Mouse (Mus musculus) heart, embryonic 14.5 days (tissue): ENCODE data around the gene Zfp750. TPM values are rescaled to one million over a fixed set of nuclear protein-coding genes. Genes with fewer than 3 reads are reported as not detected.

Experiments used
- ATAC-seq: fragments of 200-750 bp; cut with Nextera tagmentation; 2 replicates; pipeline ENCODE4 v1.8.0; 2017; ENCODE audit warnings: low read depth, moderate TSS enrichment; ENCODE audit not compliant: insufficient number of reproducible peaks, insufficient read depth, low FRiP score
- H3K27ac ChIP-seq, 2 experiments: fragments of 200-500 bp in 1 of 2; fragments of 300-500 bp in 1 of 2; sonication (generic) in 1 of 2; replicated peaks in 1 of 2; 2 replicates each; pipeline ENCODE4 v1.5.1; 2012 to 2014; ENCODE audit warnings: low read depth in 2 of 2, low read length in 2 of 2, control low read depth in 1 of 2, mild to moderate bottlenecking in 1 of 2, mixed read lengths in 1 of 2; ENCODE audit not compliant: control insufficient read depth in 1 of 2, insufficient read depth in 1 of 2
- H3K27me3 ChIP-seq: fragments of 300-500 bp; sonication (generic); 2 replicates; pipeline ENCODE4 v1.6.1; 2014; ENCODE audit warnings: mild to moderate bottlenecking, low read length, control low read depth; ENCODE audit not compliant: control insufficient read depth, insufficient read depth
- H3K36me3 ChIP-seq: fragments of 300-500 bp; sonication (generic); 2 replicates; pipeline ENCODE4 v1.6.1; 2014; ENCODE audit warnings: mild to moderate bottlenecking, control low read depth, low read length, mixed read lengths; ENCODE audit not compliant: control insufficient read depth, insufficient read depth
- H3K4me1 ChIP-seq, 2 experiments: fragments of 200-500 bp in 1 of 2; fragments of 300-500 bp in 1 of 2; sonication (generic) in 1 of 2; 2 replicates each; pipeline ENCODE4 v1.6.1; 2012 to 2014; ENCODE audit warnings: low read length in 2 of 2, control low read depth in 1 of 2, mixed read lengths in 1 of 2; ENCODE audit not compliant: control insufficient read depth in 2 of 2, insufficient read depth in 2 of 2
- H3K4me2 ChIP-seq: fragments of 300-500 bp; sonication (generic); 2 replicates; pipeline ENCODE4 v1.6.1; 2014; ENCODE audit warnings: mild to moderate bottlenecking, low read length
- H3K4me3 ChIP-seq, 2 experiments: fragments of 200-500 bp in 1 of 2; fragments of 300-500 bp in 1 of 2; sonication (generic) in 1 of 2; 2 replicates each; pipeline ENCODE4 v1.5.1; 2012 to 2014; ENCODE audit warnings: low read length in 2 of 2, mild to moderate bottlenecking in 2 of 2, control low read depth in 1 of 2, low read depth in 1 of 2, moderate library complexity in 1 of 2; ENCODE audit not compliant: control insufficient read depth in 1 of 2, insufficient read depth in 1 of 2
- H3K9ac ChIP-seq: fragments of 300-500 bp; sonication (generic); 2 replicates; pipeline ENCODE4 v1.6.1; 2014; ENCODE audit warnings: mild to moderate bottlenecking, low read length
- H3K9me3 ChIP-seq: fragments of 300-500 bp; sonication (generic); 2 replicates; pipeline ENCODE4 v1.6.1; 2016; ENCODE audit warnings: low read length, control low read depth; ENCODE audit not compliant: control insufficient read depth
- WGBS: fragments of 180-500 bp; shearing (Covaris S2); extraction: QIAGEN DNeasy Blood & Tissue Kit; methylation state at CpG from one replicate; pipeline ENCODE4 v1.1.7; 2014; 5-methylcytosine and 5-hydroxymethylcytosine counted together
- polyA plus RNA-seq: library from polyadenylated mRNA; unstranded; fragments of >200 nt; fragmentation: Nextera tagmentation; extraction: Ambion mirVana; gene quantifications from 2 replicates; pipeline ENCODE4 v1.2.1, GENCODE M21; 2014

The Zfp750 gene
- polyA plus RNA-seq: 0.19 TPM in 1 of 2 replicates, not detected in the other

DNA sequence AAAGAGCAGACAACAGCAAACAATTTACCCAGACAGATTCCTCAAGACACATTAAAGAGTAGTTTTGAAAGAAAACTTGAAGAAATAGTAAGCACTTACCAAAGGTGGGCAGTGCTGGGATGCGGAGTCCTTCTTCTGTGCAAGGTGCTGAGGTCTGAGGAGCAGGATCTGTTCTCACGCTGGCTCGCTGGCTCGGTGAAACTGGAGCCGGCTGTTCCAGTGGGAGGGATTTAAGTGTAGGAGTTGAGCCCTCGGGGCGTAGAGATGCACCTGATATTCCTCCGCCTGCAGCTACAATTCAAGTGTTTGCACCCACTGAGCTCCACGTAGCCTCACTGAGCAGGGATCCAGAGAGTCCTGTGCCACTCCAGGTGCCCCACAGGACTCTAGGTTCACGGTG is at the start of gene Zfp750:
TSS of gene Zfp750 (minus strand) at position 203 of the 400 bp plus-strand sequence.
- Histone ChIP-seq H3K4me1 (peaks cover 2 to 12% of the 10 kb centered on the region in 2 experiments; a peak in 3 of 4 replicates), H3K36me3 (no peaks in the 10 kb centered on the region), H3K4me2 (peak within 1 kb of the TSS; percentile 23; the same call in 1 of the 2 replicates), H3K9ac (no peak within 1 kb of the TSS), H3K4me3 (no peak within 1 kb of the TSS), H3K9me3 (no peaks in the 10 kb centered on the region), H3K27ac (no peak within 1 kb of the TSS), H3K27me3 (no peaks in the 10 kb centered on the region)
- 42% methylated on average over 10 of the region's 10 CpGs for WGBS
- no peak for ATAC-seq

DNA sequence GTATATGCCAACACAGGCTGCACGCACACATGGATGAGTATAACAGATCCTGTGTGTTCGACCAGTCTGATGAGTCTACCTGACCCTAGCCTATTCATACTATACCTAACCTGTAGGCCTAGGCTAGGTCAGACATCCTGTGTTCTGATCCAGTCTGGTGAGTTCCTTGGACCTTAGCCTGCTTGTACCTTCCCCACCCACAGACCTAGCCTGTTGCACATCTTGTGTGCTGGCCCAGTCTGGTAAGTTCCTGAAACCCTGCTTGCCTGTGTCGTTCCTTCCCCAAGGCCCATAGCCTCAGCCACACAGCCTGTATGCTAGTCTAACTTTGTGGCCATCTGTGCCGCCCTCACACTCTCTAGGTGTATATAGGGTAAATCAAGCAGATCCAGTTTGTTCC is 45.1 kb upstream of the Zfp750 start:
- 93% methylated on average over 4 of the region's 4 CpGs for WGBS
- H3K4me2 ChIP-seq: no peak overlapping the region
- no peaks in the 10 kb centered on the region for H3K27me3 ChIP-seq
- H3K9me3 ChIP-seq: no peaks in the 10 kb centered on the region
- no peak overlapping the region for H3K4me3 ChIP-seq
- H3K9ac ChIP-seq: no peak overlapping the region
- ATAC-seq: no peak
- no peak overlapping the region for H3K27ac ChIP-seq
- H3K4me1 ChIP-seq: no peaks in the 10 kb centered on the region
- 0 out of 2 replicates have a peak, but pooled peaks cover 6% of the 10 kb centered on the region for H3K36me3 ChIP-seq

DNA sequence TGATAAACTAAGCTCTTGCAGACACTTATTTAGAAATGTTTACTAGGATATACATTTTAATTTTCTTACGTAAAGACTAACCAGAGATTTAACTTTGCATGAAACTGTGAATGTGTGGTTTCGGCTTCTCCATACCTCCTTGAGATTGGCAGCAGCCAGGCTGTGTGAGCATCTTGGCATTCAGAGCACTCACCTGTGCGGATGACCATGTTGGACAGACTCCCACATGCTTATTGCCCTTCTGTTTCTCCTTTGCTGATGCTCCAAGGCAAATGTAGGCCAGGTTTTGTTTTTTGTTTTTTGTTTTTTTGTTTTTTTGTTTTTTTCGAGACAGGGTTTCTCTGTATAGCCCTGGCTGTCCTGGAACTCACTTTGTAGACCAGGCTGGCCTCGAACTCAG is 44.2 kb upstream of the Zfp750 start:
- H3K9ac ChIP-seq: no peak overlapping the region
- WGBS: 86% methylated on average over 5 of the region's 5 CpGs
- H3K27ac ChIP-seq: no peak overlapping the region
- no peak for ATAC-seq
- H3K27me3 ChIP-seq: no peaks in the 10 kb centered on the region
- no peaks in the 10 kb centered on the region for H3K4me1 ChIP-seq
- H3K4me2 ChIP-seq: no peak overlapping the region
- no peak overlapping the region for H3K4me3 ChIP-seq
- H3K36me3 ChIP-seq: 0 out of 2 replicates have a peak, but pooled peaks cover 6% of the 10 kb centered on the region
- no peaks in the 10 kb centered on the region for H3K9me3 ChIP-seq

- no peak overlapping the region for H3K9ac ChIP-seq
- WGBS: 73% methylated on average over 7 of the region's 7 CpGs
- no peak overlapping the region for H3K27ac ChIP-seq
- H3K4me3 ChIP-seq: no peak overlapping the region
- 0 out of 2 replicates have a peak, but pooled peaks cover 11% of the 10 kb centered on the region for H3K36me3 ChIP-seq
- no peak for ATAC-seq
- H3K4me1 ChIP-seq: no peaks in the 10 kb centered on the region
- H3K27me3 ChIP-seq: no peaks in the 10 kb centered on the region
- H3K9me3 ChIP-seq: peaks cover 2% of the 10 kb centered on the region; the same call in 1 of the 2 replicates
- H3K4me2 ChIP-seq: no peak overlapping the region
Measured at GRCm38 (mm10) chr11:121560294-121560663, 41.1 kb upstream of the Zfp750 start.

DNA sequence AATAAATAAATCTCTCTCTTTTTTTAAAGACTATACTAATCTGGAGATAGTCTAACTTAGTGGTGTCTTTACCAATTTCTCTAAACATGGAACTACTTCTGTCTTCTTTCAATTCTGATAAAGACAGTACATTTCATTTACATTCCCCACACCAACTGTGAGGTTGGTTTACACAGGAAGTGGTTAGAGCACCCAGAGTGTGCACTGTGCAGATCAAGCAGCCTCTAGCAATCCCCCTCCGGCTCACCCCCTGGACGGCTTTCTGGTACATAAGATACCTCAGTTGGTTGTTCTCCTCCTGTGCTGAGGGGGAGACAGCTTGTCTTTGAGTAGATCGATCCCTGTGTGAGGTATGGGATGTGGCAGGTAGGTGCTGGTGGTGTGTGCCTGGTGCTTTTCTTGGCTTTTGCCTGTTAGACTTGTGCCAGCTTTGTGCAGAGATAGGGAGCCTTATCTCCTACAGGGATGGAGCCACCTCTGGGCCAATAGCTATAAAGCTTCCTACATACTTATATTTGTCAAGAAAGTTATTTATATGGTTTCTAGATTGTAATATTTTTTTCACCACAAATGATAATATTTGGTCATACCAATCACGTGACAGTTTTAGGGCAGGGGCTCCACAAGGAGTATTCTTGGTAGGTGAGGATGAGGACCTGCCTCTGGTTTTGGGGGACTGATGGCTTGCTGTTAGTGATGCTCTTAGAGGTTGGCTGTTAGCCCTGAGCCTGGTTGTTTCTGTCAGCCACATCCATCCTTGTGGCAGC is 40.6 kb upstream of the Zfp750 start:
- Histone ChIP-seq H3K36me3 (0 out of 2 replicates have a peak, but pooled peaks cover 6% of the 10 kb centered on the region), H3K27ac (no peak overlapping the region), H3K9me3 (peaks cover 2% of the 10 kb centered on the region; the same call in 1 of the 2 replicates), H3K4me2 (no peak overlapping the region), H3K4me3 (no peak overlapping the region), H3K27me3 (no peaks in the 10 kb centered on the region), H3K9ac (no peak overlapping the region), H3K4me1 (no peaks in the 10 kb centered on the region)
- WGBS: 81% methylated on average over 4 of the region's 4 CpGs
- ATAC-seq: no peak

DNA sequence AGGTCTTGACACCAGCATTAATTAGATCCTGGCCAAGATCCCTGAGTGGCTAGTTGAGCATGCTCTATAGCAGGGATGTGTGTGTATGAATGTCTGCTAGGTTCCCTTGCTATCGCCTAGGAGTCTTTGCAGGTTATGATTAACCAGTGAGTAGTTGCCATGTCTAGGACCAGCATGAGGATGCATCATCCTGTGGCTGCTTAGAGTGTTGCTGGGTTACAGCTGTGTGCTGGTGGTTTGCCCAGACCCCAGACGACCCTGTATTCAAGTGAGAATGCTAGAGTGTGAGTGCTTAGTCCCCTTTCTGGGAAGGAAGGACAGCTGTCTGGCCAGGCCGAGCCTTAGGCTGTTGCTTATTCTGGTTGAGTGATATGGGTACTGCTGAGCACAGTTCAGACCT is 39.4 kb upstream of the Zfp750 start:
- no peak overlapping the region for H3K4me2 ChIP-seq
- H3K9ac ChIP-seq: no peak overlapping the region
- 0 out of 2 replicates have a peak, but pooled peaks cover 5% of the 10 kb centered on the region for H3K36me3 ChIP-seq
- no peak overlapping the region for H3K4me3 ChIP-seq
- 87% methylated on average over 3 of the region's 3 CpGs for WGBS
- H3K27me3 ChIP-seq: no peaks in the 10 kb centered on the region
- no peak overlapping the region for H3K27ac ChIP-seq
- H3K9me3 ChIP-seq: peaks cover 2% of the 10 kb centered on the region; the same call in 1 of the 2 replicates
- no peak for ATAC-seq
- no peaks in the 10 kb centered on the region for H3K4me1 ChIP-seq

DNA sequence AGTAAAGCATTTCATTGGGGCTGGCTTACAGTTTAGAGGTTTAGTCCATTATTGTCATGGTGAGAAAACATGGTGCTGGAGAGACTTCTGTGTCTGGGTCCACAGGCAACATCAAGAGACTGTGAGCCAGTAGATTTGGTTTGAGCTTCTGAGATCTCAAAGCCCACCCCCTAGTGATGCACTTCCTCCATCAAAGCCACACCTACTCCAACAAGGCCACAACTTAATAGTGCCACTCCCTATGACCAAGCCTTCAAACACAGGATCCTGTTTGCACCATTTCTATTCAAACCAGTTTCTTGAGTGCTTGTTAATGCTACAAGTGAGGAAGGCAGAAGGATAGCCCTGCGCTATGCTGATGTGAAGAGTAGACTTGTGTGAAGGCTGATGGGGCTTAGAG is 38.8 kb upstream of the Zfp750 start:
- H3K27me3 ChIP-seq: no peaks in the 10 kb centered on the region
- no peak overlapping the region for H3K4me3 ChIP-seq
- H3K27ac ChIP-seq: no peak overlapping the region
- 0 out of 2 replicates have a peak, but pooled peaks cover 5% of the 10 kb centered on the region for H3K36me3 ChIP-seq
- H3K9ac ChIP-seq: no peak overlapping the region
- H3K4me1 ChIP-seq: no peaks in the 10 kb centered on the region
- H3K4me2 ChIP-seq: no peak overlapping the region
- WGBS: 100% methylated on average over 1 of the region's 1 CpGs
- H3K9me3 ChIP-seq: peaks cover 2% of the 10 kb centered on the region; the same call in 1 of the 2 replicates
- ATAC-seq: no peak
